Mouse (Mus musculus): ENCODE results near the gene Fbxl20.

Gene Fbxl20

DNA sequence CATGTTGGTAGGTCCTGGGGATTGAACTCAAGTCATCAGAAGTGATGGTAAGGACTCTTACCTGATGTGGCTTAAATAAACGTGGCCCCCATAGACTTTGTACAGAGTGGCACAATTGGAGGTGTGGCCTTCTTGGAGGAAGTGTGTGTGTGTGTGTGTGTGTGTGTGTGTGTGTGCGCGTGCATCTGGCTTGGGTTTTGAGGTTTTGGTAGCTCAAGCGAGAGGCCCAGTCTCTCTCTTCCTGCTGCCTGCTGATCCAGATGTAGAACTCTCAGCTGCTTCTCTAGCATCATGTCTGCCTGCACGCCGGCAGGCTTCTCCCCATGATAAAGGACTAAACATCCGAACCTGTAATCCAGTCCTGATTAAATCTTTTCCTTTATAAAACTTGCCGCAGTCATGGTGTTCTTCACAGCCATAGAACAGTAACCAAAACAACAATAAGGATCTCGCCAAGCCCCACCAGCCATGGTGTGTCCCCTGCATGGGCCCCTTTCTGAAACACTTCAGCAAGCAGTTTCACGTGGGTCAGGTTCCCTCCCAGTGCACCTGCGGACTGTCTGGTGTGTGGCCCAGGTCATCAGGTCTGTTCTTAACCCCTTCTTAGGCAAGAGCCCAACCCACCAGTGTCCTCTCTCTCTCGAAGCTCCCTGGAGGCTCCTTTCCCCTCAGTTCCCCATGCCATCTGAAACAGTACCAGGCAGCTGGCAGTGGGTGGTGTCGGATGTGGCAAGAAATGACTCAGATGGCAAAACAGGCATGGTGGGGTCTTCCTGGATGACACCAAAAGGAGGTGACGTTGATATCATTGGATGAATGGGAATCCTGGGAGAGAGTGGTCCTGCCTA is 100.3 kb downstream of the Fbxl20 start:
- DNase-seq (ENCODE audit: low spot score): no peak

DNA sequence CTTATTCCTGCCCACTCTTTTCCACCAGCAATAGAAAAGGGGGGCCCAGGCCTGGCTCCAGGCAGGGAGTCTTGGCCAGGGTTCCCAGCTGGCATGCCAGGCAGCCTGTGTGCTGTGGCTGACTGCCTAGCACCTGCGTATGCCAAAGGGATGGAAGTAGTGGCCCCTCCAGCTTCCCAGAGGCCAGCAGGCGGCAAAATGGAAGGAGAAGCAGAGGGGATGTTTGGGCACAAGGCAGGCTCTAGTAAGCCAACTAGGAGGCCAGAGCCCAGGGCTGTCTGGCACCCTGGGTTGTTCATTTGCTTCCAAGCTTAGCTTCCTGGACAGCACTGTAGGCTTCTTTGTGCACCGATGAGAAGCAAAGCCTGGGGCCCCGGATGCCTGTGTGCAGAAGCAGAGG is 102.5 kb downstream of the Fbxl20 start:
- no peak for DNase-seq (ENCODE audit: low spot score)

DNA sequence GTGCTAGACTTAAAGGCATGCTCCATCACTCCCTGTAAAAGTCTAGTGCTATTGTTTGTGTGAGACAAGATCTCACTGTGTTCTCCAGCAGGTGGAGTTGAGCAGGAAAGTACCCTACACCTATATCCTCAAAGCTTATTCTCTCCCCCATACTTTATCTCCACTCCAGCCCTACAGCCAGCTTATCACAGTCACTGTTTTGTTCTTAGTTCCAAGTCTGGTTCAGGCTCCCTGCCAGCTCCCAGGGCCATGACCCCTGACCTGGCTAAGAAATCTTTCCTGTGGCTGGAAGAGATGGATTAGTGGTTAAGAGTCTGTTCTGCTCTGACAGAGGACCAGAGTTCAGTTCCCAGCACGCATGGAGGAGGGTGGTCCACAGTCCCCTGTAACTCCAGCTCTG is 103.7 kb downstream of the Fbxl20 start:
- DNase-seq (ENCODE audit: low spot score): no peak

DNA sequence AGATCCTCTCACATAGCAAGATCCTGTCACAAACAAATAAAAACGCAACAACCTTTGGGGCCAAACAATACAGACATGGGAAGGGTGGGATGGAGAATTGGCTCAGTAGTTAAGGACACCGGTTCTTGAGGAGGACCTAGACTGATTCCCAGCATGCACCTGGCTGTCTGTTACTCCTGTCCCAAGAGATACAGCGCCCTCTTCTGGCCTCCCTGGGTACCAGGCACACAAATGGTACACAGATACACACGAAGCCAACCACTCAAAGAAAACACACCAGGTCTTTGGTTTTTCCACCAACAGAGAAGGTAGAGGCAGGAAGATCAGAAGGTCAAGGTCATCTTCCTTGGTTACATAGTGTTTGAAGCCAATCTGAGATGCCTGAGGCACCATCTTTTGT is 104.6 kb downstream of the Fbxl20 start:
- DNase-seq (ENCODE audit: low spot score): no peak

DNA sequence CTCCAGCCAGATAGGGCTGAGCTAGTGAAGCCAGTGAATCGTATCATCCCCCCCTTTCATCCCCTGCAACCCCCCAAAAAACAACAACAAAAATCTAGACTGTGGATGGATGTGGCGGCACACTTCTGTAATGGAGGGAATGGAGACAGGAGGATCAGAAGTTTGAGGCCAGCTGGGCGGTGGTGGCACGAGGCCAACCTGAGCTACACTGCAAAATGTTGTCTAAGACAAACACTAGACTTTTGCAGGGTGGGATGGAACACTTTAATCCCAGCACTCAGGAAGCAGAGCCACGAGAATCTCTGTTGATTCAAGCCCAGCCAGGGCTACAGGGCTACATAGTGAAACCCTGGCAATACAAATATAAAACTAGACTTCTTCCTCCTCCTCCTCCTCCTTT is 106.1 kb downstream of the Fbxl20 start:
- no peak for DNase-seq (ENCODE audit: low spot score)

DNA sequence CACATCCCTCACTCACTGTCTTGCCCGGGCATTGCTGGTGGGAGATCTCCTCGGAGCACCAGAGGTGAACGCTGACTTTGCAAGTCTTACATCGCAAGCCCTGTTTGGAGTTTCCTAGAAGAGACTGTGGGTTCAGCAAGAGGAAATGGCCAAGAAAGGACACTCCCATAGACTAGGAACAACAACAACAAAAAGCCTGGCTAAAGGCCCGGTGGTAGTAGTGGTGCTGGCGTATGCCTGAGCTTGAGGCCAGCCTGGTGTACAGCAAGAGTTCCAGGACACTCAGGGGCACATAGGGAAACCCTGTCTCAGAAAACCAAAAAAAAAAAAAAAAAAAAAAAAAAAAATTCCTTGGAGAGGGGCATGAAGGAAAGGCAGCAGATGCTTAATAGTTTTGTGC is 107.5 kb downstream of the Fbxl20 start:
- no peak for DNase-seq (ENCODE audit: low spot score)

DNA sequence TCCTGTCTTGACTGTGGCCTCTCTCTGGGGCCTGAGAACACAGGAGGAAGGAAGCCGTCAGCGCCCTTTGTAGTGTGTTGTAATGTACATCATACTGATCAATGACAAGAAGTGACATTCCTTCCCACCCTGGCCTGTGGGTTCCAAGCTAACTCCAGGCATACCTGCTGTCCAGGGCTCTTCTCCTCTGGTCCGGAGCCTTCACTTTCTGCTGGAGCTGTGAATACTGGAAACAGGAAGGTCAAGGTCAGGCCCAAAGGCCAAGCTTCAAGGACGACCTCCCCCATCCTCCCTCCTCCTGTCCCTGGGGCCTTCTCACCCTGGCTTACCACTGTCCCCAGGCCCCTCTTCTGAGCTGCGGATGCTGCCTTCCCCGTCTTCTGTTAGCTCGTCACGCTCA is 109.2 kb downstream of the Fbxl20 start:
- no peak for DNase-seq (ENCODE audit: low spot score)

DNA sequence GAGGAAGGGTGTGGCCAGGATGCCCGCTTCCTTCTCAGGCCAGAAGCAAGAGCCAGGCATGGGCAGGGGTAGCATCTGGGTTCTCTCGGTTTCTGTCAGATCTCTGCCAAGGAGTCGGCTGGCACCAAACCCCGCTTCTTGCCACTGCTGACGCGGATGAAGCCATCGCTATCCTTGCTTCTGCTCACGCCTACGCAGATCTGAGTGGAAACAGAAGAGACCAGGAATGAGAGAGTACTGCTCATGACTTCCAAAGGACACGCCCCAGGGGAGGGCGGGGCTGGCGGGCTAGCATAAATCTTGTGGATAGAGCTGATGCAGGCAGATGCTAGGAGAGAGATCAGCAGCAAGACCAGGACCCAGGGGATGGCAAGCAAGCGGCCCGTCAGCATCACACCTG is 112.3 kb downstream of the Fbxl20 start:
- no peak for DNase-seq (ENCODE audit: low spot score)

DNA sequence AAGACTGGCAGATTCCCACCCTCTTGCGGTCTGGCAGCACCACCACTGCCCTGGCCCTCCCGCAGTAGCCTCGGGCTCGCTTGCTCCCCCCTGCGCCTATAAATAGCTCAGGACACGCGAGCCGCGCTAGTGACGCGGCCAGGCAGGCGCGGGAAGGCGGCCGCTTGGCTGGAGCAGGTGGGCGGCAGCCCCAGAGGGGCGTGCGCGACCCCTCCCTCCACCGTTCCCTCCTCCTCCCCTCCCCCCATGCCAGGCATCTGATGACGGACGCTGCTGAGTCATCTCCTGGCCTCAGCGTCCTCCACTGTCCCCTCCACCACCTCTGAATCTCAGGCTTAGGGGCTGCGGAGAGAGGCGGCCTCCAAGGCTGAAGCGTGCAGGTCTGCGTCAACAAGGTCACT is 114.2 kb downstream of the Fbxl20 start:
- peak; percentile 43 for DNase-seq (ENCODE audit: low spot score)

DNA sequence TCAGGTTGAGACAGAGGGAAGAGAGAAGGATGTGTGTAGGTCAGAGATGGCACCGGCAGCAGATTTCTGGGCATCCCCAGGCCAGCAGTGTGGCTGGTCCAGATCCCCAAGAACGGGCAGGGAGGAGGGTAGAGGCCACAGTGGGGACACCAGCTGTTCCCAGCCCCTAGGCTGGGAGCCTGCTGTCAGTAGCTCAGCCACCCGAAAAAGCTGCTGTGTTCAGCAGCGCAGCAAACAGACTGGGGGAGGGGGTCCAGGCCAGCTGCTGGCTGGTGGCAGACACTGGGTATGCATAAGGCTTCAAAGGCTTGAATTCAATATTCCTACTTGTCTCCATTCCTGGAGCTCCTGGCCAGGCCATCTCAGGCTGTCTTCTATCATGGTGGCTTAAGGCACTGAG is 115.4 kb downstream of the Fbxl20 start:
- DNase-seq (ENCODE audit: low spot score): no peak

DNA sequence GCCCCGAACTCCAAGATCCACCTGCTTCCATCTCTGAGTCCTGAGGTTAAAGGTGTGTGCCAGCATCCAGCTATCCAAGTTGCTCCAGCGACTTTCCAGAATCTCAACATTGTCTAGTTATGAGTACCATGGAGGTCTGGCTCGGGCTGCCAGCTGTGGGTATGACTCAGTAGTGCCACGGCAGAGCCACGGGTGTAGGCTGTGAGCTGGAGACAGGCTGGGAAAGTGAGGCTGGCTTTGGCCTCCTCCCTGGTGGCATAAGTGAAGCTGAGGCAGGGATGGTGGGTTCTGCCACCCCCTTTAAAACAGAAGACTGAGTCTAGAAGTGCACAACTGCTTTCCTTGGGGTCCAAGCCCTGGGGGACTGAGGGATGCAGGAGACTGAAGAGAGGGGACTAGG is 116.1 kb downstream of the Fbxl20 start:
- no peak for DNase-seq (ENCODE audit: low spot score)

Data from urinary bladder, postnatal 25 days (tissue).